Mouse (Mus musculus): Measurements from ENCODE around the gene Tmem182. TPM values are rescaled to one million over a fixed set of nuclear protein-coding genes. Genes with fewer than 3 reads are reported as not detected.

Tmem182 gene
- polyA plus RNA-seq, 1 experiment: 29.8 TPM

Other genes with a start within 250 kb of the Tmem182 start
- gene Slc9a4, start 225.5 kb upstream of the Tmem182 start, polyA plus RNA-seq (2012; ENCODE audit: insufficient read depth, insufficient read length, missing spikeins): not detected in 2 replicates
- gene Slc9a2, start 125.0 kb upstream of the Tmem182 start, polyA plus RNA-seq (2012; ENCODE audit: insufficient read depth, insufficient read length, missing spikeins): 0.28 and 0.46 TPM in 2 replicates
- 2.7 and 3.0 TPM in 2 replicates for gene Mfsd9, start 14.9 kb upstream of the Tmem182 start, polyA plus RNA-seq (2012; ENCODE audit: insufficient read depth, insufficient read length, missing spikeins)